Mouse (Mus musculus) testis, adult 2 months (tissue): ENCODE data around the gene Gm28308.

ENCODE experiments used
- CTCF ChIP-seq: fragments of 200-500 bp; IDR thresholded peaks from 2 replicates; pipeline ENCODE4 v1.5.1; 2012; ENCODE audit warnings: low read depth, mild to moderate bottlenecking, inconsistent platforms, low read length, moderate library complexity; ENCODE audit not compliant: control insufficient read depth, insufficient read depth, insufficient replicate concordance
- POLR2A ChIP-seq: fragments of 200-500 bp; IDR thresholded peaks from 2 replicates; pipeline ENCODE4 v1.6.1; 2012; ENCODE audit warnings: low read depth, mild to moderate bottlenecking, inconsistent platforms, low read length, moderate library complexity; ENCODE audit not compliant: control insufficient read depth

DNA sequence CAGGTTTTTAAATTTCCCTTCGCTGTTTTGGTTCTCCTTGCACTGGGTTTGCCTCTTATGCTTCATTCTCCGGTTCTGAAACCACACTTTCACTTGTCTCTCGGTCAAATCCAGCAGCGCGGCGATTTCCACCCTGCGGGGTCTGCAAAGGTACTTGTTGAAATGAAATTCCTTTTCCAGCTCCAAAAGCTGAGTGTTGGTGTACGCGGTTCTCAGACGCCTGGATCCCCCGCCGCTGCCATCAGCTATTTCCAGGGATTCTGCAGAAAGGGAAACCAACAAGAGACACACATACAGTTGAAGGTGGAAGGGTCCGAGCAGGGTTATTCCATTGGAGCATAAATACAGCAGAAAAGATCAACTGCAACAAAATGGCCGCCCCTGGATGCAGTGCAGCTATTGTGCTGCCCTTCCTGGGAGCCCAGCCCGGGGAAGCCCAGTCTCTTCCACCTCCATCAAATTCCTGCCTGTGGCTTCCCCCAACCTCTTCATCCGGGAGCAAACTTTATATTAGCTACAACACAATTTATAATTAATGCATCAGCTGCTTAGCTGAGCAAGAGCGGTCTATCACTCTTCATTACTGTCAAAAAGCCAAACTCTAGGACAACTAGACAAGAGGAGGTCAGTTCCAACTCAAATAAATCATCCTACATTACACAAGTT lies 49.6 kb downstream of the Gm28308 start:
- TF ChIP-seq CTCF = no peak
- no peak for TF ChIP-seq POLR2A
